Mouse (Mus musculus) forebrain, embryonic 12.5 days (tissue): ENCODE measurements around the gene Slc35c1. TPM values are rescaled to one million over a fixed set of nuclear protein-coding genes. Genes with fewer than 3 reads are reported as not detected.

Experiments used
- ATAC-seq: fragments of 200-750 bp; cut with Nextera tagmentation; 2 replicates; pipeline ENCODE4 v1.8.0; 2017; ENCODE audit warnings: moderate TSS enrichment; ENCODE audit not compliant: low FRiP score
- H3K27ac ChIP-seq: fragments of 300-500 bp; sonication (generic); 2 replicates; pipeline ENCODE4 v1.5.1; 2016; ENCODE audit warnings: mild to moderate bottlenecking
- H3K27me3 ChIP-seq: fragments of 300-500 bp; sonication (generic); 2 replicates; pipeline ENCODE4 v1.6.1; 2016; ENCODE audit warnings: mild to moderate bottlenecking
- H3K36me3 ChIP-seq: fragments of 300-500 bp; sonication (generic); replicated peaks from 2 replicates; pipeline ENCODE4 v1.6.1; 2016; ENCODE audit warnings: mild to moderate bottlenecking
- H3K4me1 ChIP-seq: fragments of 300-500 bp; sonication (generic); 2 replicates; pipeline ENCODE4 v1.6.1; 2016
- H3K4me2 ChIP-seq: fragments of 300-500 bp; sonication (generic); 2 replicates; pipeline ENCODE4 v1.6.1; 2016; ENCODE audit warnings: mild to moderate bottlenecking, moderate library complexity
- H3K4me3 ChIP-seq: fragments of 300-500 bp; sonication (generic); replicated peaks from 2 replicates; pipeline ENCODE4 v1.5.1; 2016; ENCODE audit warnings: mild to moderate bottlenecking
- H3K9ac ChIP-seq: fragments of 300-500 bp; sonication (generic); 2 replicates; pipeline ENCODE4 v1.6.1; 2016; ENCODE audit warnings: mild to moderate bottlenecking
- H3K9me3 ChIP-seq: fragments of 300-500 bp; sonication (generic); 2 replicates; pipeline ENCODE4 v1.6.1; 2016
- WGBS: fragments of 180-500 bp; shearing (Covaris S2); methylation state at CpG from one replicate; pipeline ENCODE4 v1.1.7; 2016; 5-methylcytosine and 5-hydroxymethylcytosine counted together
- polyA plus RNA-seq: library from polyadenylated mRNA; unstranded; fragments of >200 nt; fragmentation: Nextera tagmentation; extraction: Ambion mirVana; gene quantifications from 2 replicates; pipeline ENCODE4 v1.2.1, GENCODE M21; 2016

The Slc35c1 gene
- polyA plus RNA-seq, 1 experiment from 2014 or later: 10.0 TPM

DNA sequence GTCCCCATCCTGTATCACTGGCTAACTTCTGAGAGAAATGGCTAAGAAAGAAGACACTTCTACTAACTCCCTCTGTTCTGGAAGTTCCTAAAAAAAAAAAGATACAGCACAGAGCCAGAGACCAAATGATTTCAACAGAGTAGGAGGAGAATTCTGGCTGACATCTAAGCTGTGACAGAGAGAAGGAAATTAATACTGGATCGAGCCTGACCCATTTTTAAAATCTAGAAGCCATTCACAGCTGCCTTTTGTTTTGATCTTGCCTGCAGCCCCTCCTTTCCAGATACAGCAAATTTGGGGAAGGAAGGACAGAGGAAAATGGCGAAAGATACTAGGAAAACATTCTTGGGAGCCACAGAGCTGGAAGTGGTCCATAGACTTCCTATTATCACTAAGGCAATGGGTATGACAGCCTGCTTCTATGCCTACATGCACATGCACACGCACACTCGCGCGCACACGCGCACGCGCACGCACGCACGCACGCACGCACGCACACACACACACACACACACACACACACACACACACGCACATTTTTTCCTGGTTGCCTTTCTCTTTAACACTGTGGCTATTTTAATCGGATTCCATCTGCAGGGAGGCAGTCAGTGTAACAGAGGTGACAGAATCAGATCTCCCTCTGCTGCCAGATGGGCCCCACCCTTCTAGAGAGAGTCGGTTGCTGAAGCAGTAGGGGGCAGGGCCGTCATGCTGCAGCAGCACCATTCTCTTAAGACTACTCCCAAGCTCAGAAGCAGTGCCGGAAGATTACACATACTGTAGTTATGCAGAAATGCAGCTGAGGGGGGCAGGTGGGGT lies 29.4 kb downstream of the Slc35c1 start:
- ATAC-seq: peak; percentile 52; the same call in 1 of the 2 replicates
- H3K4me2 ChIP-seq: peak overlapping the region; percentile 78
- 67% methylated on average over 21 of the region's 21 CpGs for WGBS
- H3K9me3 ChIP-seq: no peaks in the 10 kb centered on the region
- peak overlapping the region; percentile 86 for H3K9ac ChIP-seq
- 0 out of 2 replicates have a peak, but pooled peaks cover 9% of the 10 kb centered on the region for H3K27me3 ChIP-seq
- H3K36me3 ChIP-seq: 0 out of 2 replicates have a peak, but pooled peaks cover 3% of the 10 kb centered on the region
- H3K4me1 ChIP-seq: peaks cover 76% of the 10 kb centered on the region
- peak overlapping the region; percentile 79 for H3K27ac ChIP-seq
- peak overlapping the region; percentile 80 for H3K4me3 ChIP-seq

DNA sequence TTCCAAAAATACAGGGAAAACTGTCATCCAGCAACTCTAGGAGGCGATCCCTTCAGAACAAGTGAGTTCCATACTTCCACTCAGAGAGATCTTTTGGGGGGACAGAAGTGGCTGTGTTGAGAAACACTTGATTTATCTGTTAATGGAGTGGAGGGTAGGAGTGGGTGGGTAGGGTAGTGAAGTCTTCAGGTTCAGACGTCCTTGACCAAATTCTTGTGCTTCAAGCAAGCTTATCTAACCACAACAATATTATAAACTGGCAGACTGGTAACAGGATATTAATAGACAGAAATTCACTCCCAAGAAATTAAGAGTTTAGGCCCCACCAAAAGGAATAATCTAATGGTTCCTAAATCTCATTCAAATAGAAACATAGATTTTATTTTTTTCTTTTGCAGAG lies 30.2 kb downstream of the Slc35c1 start:
- ATAC-seq: no peak

GRCm38 (mm10) chr2:92427882-92428281 lies 32.5 kb downstream of the Slc35c1 start:
- Histone ChIP-seq H3K9me3 (no peaks in the 10 kb centered on the region), H3K4me2 (no peak overlapping the region), H3K4me3 (no peak overlapping the region), H3K4me1 (peaks cover 89% of the 10 kb centered on the region), H3K27me3 (no peaks in the 10 kb centered on the region), H3K36me3 (peaks cover 16% of the 10 kb centered on the region), H3K27ac (no peak overlapping the region), H3K9ac (no peak overlapping the region)
- WGBS: 63% methylated on average over 6 of the region's 6 CpGs
- no peak for ATAC-seq

More for the DNA sequence above, 30.2 kb downstream of the Slc35c1 start:
- H3K27ac ChIP-seq: no peak overlapping the region
- H3K27me3 ChIP-seq: 0 out of 2 replicates have a peak, but pooled peaks cover under 1% of the 10 kb centered on the region
- 0 out of 2 replicates have a peak, but pooled peaks cover 3% of the 10 kb centered on the region for H3K36me3 ChIP-seq
- H3K4me2 ChIP-seq: no peak overlapping the region
- no peak overlapping the region for H3K4me3 ChIP-seq
- no peak overlapping the region for H3K9ac ChIP-seq
- H3K9me3 ChIP-seq: no peaks in the 10 kb centered on the region
- peaks cover 85% of the 10 kb centered on the region for H3K4me1 ChIP-seq
- WGBS: 92% methylated on average over 2 of the region's 2 CpGs

- Histone ChIP-seq H3K27me3 (no peaks in the 10 kb centered on the region), H3K4me3 (no peak overlapping the region), H3K9ac (no peak overlapping the region), H3K27ac (peak overlapping the region; percentile 76; the same call in 1 of the 2 replicates), H3K4me2 (no peak overlapping the region), H3K36me3 (peaks cover 31% of the 10 kb centered on the region), H3K9me3 (no peaks in the 10 kb centered on the region), H3K4me1 (peaks cover 75% of the 10 kb centered on the region)
- 89% methylated on average over 3 of the region's 3 CpGs for WGBS
- ATAC-seq: no peak
Measured at GRCm38 (mm10) chr2:92426426-92426825, 33.9 kb downstream of the Slc35c1 start.

- WGBS: 70% methylated on average over 4 of the region's 4 CpGs
- peak; percentile 31 for ATAC-seq
Measured at GRCm38 (mm10) chr2:92425366-92425765, 35.0 kb downstream of the Slc35c1 start.

DNA sequence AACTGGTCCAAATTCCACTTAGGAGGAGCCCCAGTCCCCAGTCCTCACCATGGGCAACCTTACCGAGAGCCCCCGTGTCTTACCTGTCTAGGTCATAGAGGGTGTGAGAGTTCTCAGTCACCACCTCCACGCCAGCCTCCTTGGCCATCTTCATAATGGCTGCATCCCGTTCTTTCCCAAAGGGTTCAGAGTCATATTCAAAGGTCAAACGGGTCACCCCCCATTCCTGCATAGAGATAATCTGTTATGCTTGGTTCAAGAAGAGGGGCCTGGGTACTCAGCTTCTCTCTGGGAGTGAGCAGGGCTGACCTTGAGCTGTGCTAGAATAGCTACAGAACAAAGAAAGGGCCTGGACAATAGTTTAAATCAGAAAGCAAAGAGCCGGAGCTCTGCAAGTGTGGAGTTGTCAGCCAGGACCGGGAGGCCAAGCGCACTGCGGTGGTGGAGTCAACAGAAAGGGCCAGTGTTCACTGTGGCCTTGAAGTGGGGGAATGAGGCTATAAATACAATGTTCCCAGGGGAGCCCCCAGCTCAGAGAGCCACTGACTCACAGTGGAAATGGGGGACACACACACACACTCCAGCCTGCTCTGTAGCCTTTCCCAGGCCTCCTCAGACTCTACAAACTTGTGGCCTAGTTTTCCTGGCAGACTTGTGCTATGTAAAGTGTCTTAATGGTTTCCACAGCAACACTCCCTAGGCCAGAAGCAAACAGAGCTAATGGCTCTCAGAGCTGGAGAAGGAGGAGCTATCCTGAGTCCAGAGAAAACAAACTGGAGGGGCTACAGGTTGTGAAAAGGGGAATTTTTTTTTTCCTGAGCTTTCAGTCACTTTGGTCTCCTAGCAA lies 35.7 kb downstream of the Slc35c1 start:
- H3K4me2 ChIP-seq: peak overlapping the region; percentile 15
- peak overlapping the region; percentile 89 for H3K27ac ChIP-seq
- peaks cover 60% of the 10 kb centered on the region for H3K4me1 ChIP-seq
- no peaks in the 10 kb centered on the region for H3K27me3 ChIP-seq
- H3K9ac ChIP-seq: 0 out of 2 replicates have a peak overlapping the region, but pooled peaks have one; percentile 12
- H3K36me3 ChIP-seq: peaks cover 48% of the 10 kb centered on the region
- H3K4me3 ChIP-seq: no peak overlapping the region
- 38% methylated on average over 9 of the region's 9 CpGs for WGBS
- H3K9me3 ChIP-seq: no peaks in the 10 kb centered on the region
- ATAC-seq: peak; percentile 66

More at GRCm38 (mm10) chr2:92425366-92425765, 35.0 kb downstream of the Slc35c1 start:
- no peak overlapping the region for H3K4me3 ChIP-seq
- H3K9me3 ChIP-seq: no peaks in the 10 kb centered on the region
- peak overlapping the region; percentile 76; the same call in 1 of the 2 replicates for H3K27ac ChIP-seq
- peaks cover 41% of the 10 kb centered on the region for H3K36me3 ChIP-seq
- H3K4me1 ChIP-seq: peaks cover 64% of the 10 kb centered on the region
- H3K27me3 ChIP-seq: no peaks in the 10 kb centered on the region
- H3K9ac ChIP-seq: no peak overlapping the region
- H3K4me2 ChIP-seq: peak overlapping the region; percentile 15; the same call in 1 of the 2 replicates

- no peak overlapping the region for H3K9ac ChIP-seq
- ATAC-seq: no peak
- WGBS: 81% methylated on average over 9 of the region's 9 CpGs
- H3K4me2 ChIP-seq: no peak overlapping the region
- H3K4me1 ChIP-seq: peaks cover 54% of the 10 kb centered on the region
- no peaks in the 10 kb centered on the region for H3K9me3 ChIP-seq
- peaks cover 56% of the 10 kb centered on the region for H3K36me3 ChIP-seq
- H3K27ac ChIP-seq: peak overlapping the region; percentile 89
- no peak overlapping the region for H3K4me3 ChIP-seq
- H3K27me3 ChIP-seq: no peaks in the 10 kb centered on the region
Measured at GRCm38 (mm10) chr2:92423702-92424461, 36.5 kb downstream of the Slc35c1 start.

- Histone ChIP-seq H3K27me3 (no peaks in the 10 kb centered on the region), H3K9ac (no peak overlapping the region), H3K4me3 (no peak overlapping the region), H3K9me3 (no peaks in the 10 kb centered on the region), H3K27ac (peak overlapping the region; percentile 89; the same call in 1 of the 2 replicates), H3K36me3 (peaks cover 63% of the 10 kb centered on the region), H3K4me2 (no peak overlapping the region), H3K4me1 (peaks cover 46% of the 10 kb centered on the region)
- ATAC-seq: no peak
- WGBS: 94% methylated on average over 9 of the region's 9 CpGs
Measured at GRCm38 (mm10) chr2:92423156-92423555, 37.2 kb downstream of the Slc35c1 start.

- 83% methylated on average over 10 of the region's 10 CpGs for WGBS
- H3K36me3 ChIP-seq: peaks cover 69% of the 10 kb centered on the region
- no peak overlapping the region for H3K9ac ChIP-seq
- no peak for ATAC-seq
- no peaks in the 10 kb centered on the region for H3K9me3 ChIP-seq
- H3K4me2 ChIP-seq: no peak overlapping the region
- H3K4me1 ChIP-seq: peaks cover 41% of the 10 kb centered on the region
- H3K4me3 ChIP-seq: no peak overlapping the region
- H3K27me3 ChIP-seq: no peaks in the 10 kb centered on the region
- no peak overlapping the region for H3K27ac ChIP-seq
Measured at GRCm38 (mm10) chr2:92422388-92423135, 37.8 kb downstream of the Slc35c1 start.

GRCm38 (mm10) chr2:92421723-92422387 lies 38.5 kb downstream of the Slc35c1 start:
- Histone ChIP-seq H3K9ac (no peak overlapping the region), H3K36me3 (peaks cover 74% of the 10 kb centered on the region), H3K27ac (no peak overlapping the region), H3K27me3 (no peaks in the 10 kb centered on the region), H3K4me1 (peaks cover 37% of the 10 kb centered on the region), H3K4me2 (no peak overlapping the region), H3K4me3 (no peak overlapping the region), H3K9me3 (no peaks in the 10 kb centered on the region)
- ATAC-seq: no peak
- WGBS: 95% methylated on average over 7 of the region's 7 CpGs

DNA sequence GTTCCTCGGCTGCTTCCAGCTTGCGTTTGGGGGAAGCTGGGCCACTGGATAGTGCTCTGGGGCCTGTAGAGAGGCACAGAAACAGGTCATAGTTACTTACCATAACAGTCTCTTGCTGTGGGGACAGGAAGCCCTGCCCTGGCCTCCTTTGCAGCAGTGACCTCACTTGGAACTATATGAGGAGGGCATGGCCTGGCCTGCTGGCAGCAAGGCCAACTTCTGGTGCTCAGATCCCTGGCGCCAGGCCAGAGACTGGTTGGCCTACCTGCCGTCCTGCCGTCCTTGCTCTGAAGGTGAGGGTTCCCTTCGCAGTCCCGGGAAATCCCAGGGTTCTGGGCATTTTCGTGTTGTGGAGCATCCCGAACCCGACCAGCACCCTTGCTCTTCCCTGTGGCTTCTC lies 48.6 kb downstream of the Slc35c1 start:
- Histone ChIP-seq H3K27me3 (no peaks in the 10 kb centered on the region), H3K4me1 (no peaks in the 10 kb centered on the region)
- no peak for ATAC-seq

More for the DNA sequence above, 48.6 kb downstream of the Slc35c1 start:
- Histone ChIP-seq H3K9me3 (no peaks in the 10 kb centered on the region), H3K4me2 (no peak overlapping the region), H3K36me3 (peaks cover 89% of the 10 kb centered on the region), H3K4me3 (no peak overlapping the region), H3K27ac (no peak overlapping the region), H3K9ac (no peak overlapping the region)
- WGBS: 94% methylated on average over 10 of the region's 10 CpGs
